Mouse (Mus musculus) spleen, adult 12 weeks (tissue): ENCODE data around the gene Bet1l.

ENCODE experiments used
- DNase-seq: peaks from one replicate; pipeline ENCODE4 v3.0.0; 2022; ENCODE audit warnings: low spot score

The Bet1l gene

DNA sequence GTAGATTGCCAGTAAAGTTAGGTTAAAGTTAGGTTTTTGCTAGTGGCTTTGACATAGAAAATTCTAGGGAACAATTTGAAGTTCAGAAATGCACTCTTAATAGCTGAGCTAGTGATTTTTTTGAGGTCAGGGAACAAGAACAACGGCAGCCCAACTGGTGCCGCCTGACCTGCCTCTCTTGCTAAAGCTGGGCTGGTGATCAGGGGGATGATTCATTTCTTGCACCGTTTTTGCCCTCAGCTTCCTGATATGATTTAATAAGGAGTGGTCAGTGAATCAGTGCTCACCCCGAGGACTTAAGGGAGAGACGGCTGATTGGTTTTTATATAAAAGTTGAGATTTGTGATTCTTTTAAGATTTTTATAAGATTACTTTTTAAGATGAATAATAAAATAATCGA, 25.9 kb downstream of the Bet1l start:
- no peak for DNase-seq

DNA sequence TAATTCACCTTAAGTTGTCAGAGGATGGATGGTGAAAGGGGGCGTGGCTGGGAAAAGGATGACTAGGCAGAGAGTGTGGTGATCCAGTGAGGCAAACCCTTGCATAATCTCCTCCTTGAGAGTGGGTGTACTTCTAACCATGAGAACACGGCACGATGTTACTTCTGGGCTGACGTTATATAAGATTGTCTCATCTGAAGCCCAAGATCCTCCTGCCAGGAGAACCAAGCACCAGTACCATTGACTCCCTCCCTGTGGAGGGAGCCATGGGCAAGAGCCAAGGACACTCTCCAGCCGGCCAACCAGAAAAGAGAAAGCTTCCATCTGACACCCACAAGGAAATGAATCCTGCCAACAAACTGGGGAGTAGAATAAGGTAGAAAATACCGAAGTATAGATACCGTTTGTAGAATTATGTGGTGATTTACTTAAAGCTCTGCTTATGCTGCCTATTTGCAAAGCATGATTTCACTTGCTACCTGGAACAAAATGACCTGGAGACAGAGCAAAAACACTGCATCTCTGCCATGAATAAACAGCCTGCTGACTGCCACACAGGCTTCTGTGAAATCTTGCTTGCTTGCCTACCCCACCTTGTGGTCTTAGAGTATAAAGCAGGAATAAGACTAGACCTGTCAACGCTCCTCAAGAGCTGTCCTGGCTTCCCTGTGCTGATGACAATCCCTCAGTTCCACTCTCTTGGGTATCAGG, 29.1 kb downstream of the Bet1l start:
- DNase-seq: no peak

DNA sequence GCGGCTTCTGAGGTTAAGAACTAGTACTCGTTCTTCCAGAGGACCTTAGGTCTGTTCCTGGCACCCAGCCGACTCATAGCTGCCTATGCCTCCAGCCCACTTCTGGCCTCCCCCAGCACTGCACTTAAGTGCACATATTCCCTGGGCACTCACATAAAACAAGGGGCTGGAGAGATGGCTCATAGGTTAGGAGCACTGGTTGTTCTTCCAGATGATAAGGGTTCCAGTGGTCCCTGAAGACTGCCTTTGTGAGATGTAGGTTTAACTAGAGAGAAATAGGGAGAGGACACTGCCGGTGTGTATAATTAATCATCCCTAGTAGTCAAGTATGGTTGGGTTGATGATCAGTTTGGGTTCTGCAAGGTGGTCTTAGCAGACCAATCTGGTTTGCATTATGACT, 34.6 kb downstream of the Bet1l start:
- no peak for DNase-seq

DNA sequence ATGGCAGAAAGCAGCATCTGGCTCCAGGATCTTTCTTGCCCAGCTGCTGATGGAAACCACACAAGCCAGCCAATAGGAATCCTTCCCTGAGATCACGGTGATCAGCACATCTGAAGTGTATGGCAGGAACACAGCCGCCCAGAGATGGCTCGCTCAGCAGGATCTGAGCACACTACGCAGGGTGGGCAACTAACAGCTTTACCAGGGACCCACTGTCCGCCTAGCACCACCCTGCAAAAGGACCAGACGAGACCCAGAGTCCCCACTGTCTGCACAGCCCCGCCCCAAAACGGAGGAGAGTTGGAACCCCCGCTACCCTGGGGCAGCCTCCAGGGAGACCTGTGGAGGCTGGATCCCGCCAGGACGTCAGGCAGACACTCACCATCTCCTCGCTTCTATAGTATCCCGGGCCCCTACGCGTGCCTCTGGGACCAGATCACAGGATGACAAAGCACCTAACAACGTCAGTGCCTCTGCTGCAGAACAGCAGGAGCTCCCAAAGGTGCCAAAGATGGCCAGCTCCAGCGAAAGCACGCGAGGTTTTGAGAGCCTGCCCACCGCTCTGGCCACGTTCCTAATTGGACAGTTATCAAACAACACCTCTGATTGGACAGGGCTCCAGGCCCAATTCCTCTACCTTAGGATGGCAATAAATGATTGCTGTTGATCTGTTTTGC, 35.6 kb downstream of the Bet1l start, which contains the start of gene Zfp941:
Gene Zfp941, minus strand, starts transcription at position 526 of the 677 bp plus-strand sequence.
- DNase-seq: no peak

DNA sequence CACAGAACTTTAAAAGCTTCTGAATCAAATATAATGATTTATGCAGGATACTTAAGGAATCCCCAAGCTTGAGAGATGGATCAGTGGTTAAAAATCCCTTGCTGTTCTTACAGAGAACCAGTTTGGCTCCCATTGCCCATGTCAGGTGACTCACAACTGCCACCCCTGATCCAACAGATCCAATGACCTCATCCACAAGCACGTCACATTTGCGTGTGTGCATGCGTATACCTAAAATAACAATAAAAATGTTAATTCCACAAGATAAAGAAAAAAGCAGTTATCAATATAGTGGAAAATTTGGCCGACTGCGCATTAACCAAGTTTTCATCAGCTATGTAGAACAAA, 36.1 kb downstream of the Bet1l start:
- no peak for DNase-seq

DNA sequence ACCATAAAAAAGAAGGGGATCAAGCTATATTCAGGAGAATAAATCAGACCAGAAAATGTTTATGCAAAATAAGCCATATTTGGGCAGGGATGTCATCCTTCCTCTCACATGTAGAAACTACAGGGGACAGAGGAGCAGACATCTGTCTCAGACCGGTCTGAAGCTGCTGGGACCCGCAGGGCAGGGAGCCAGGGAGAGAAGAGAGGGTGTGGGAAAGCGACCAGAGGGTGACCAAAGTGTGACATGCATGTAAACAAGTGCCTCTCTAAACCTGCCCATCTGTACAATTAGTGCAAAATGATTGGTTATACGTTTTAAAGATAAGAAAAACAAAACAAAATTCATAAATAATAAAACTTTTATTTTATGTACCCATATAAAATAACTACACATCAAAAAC, 37.2 kb downstream of the Bet1l start:
- DNase-seq: no peak

DNA sequence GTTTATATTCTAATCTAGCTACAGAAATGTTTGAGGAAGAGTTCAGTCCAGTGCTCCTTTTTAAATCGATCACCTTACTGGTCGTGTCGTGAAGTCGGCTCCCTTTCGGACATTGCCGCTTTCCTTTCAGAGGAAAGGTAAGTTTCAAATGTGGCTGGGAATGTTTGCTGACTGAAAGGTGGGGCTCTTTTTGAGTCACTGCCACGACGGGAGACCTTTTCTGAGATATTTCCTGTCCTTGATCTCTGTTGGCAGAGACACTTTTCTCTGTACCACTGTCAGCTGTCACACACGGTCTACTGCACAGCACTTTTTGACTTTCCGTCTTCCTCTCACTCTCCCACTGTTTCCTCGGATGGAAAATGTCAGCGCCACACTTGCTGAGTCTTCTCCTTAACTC, 44.5 kb downstream of the Bet1l start:
- DNase-seq: no peak

DNA sequence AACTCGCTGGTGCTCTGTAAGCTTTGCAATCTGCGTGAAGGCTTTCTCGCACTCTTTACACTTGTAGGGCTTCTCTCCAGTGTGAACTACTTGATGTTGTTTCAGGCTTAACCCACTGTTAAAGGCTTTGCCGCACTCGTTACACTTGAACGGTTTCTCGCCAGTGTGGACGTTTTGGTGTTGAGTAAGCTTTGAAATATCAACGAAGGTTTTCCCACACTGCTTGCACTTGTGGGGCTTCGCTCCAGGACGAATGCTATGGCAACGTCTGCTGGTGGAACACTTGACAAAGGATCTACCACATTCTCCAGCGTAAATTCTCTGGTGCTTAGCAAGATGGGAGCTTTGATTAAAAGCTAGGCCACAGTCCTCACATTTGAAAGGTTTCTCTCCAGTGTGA, 45.7 kb downstream of the Bet1l start:
- DNase-seq: no peak

DNA sequence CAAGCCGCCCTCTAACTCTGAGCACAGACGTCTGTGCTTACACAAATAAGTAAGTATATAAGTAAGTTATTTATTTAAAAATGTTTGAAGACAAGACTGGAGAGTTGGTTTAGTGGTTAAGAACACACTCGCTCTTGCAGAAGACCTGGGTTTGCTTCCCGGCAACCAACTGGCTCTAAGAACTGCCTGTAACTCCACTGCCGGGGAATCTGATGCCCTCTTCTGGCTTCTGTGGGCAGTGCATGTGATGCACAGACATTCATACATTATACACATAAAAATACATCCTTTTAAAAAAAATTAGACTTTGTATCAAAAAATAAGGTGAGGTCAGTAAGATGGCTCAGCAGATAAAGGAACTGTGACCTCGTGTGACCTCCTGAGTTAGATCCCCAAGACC, 46.9 kb downstream of the Bet1l start:
- DNase-seq: no peak

DNA sequence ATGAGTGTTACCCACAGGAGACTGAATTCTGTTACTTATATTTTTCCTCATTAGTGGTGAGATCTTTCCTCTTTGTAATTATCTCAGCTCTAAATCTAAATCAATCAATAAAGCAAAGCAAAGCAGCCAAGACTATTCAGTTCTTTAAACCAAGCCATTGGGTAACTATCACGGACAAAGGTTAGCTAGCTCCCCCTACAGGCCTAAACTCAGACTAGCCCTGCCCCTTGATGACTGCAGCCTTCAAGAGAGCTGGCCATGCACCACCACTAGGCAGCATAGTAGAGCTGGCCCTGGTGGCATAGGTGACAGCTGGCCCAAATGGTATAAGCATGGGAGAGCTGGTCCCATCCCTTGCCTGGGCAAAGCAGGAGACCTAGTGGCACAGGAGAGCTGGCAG, 51.7 kb downstream of the Bet1l start:
- DNase-seq: no peak
